Mouse (Mus musculus): Measurements from ENCODE around the gene Unc119b. TPM values are rescaled to one million over a fixed set of nuclear protein-coding genes. Genes with fewer than 3 reads are reported as not detected.
A peak's percentile ranks its signal among the peaks of the same experiment; 100 is the strongest.
"Not testable (repeated sequence)": the region's sequence is repeated elsewhere in the genome, so short reads cannot be mapped to it uniquely, and the experiment has no call there.

Unc119b gene
- total and polyA plus RNA-seq, 3 experiments, result 12.5 to 32.8 (median 14.3) TPM

GRCm38 (mm10) chr5:115155156-115155631 is 20.4 kb upstream of the Unc119b start:
- no peak for DNase-seq (ENCODE audit: low spot score)
- Histone ChIP-seq H3K4me1 (ENCODE audit: insufficient read depth, low read depth, low read length) (peaks cover 81% of the 10 kb centered on the region), H3K9me3 (replicated peaks) (no peaks in the 10 kb centered on the region), H3K36me3 (replicated peaks) (peaks cover 60% of the 10 kb centered on the region), H3K27me3 (ENCODE audit: insufficient read depth, low read length) (no peaks in the 10 kb centered on the region), H3K4me3 (ENCODE audit: low read depth, low read length) (peak overlapping the region; percentile 97)
- ATAC-seq (ENCODE audit: extremely low read depth, insufficient number of reproducible peaks, low FRiP score, poor library complexity, severe bottlenecking), result no peak
- TF ChIP-seq TAL1 (conservative IDR thresholded peaks at IDR 0.05; ENCODE audit: low read depth, low read length), result no peak
- no peak for TF ChIP-seq POLR2AphosphoS5 (IDR thresholded peaks at IDR 0.05; ENCODE audit: insufficient replicate concordance, low read depth, low read length)
- TF ChIP-seq CTCF (IDR thresholded peaks at IDR 0.05; ENCODE audit: low read depth, low read length), result no peak
- TF ChIP-seq GATA2 (IDR thresholded peaks at IDR 0.05; ENCODE audit: borderline replicate concordance, low read depth, low read length), result no peak
- TF ChIP-seq GATA1 (IDR thresholded peaks at IDR 0.05; ENCODE audit: borderline replicate concordance, low read length), result no peak

- Histone ChIP-seq H3K9me3 (replicated peaks) (no peaks in the 10 kb centered on the region), H3K27me3 (ENCODE audit: insufficient read depth, low read length) (no peaks in the 10 kb centered on the region), H3K4me1 (ENCODE audit: insufficient read depth, low read depth, low read length) (peaks cover 83% of the 10 kb centered on the region), H3K36me3 (replicated peaks) (peaks cover 87% of the 10 kb centered on the region), H3K4me3 (ENCODE audit: low read depth, low read length) (no peak overlapping the region; the same call in 1 of the 2 replicates)
- ATAC-seq (ENCODE audit: extremely low read depth, insufficient number of reproducible peaks, low FRiP score, poor library complexity, severe bottlenecking) (no peak), DNase-seq (ENCODE audit: low spot score) (no peak)
- TF ChIP-seq GATA2 (IDR thresholded peaks at IDR 0.05; ENCODE audit: borderline replicate concordance, low read depth, low read length) (no peak), POLR2AphosphoS5 (IDR thresholded peaks at IDR 0.05; ENCODE audit: insufficient replicate concordance, low read depth, low read length) (no peak), TAL1 (conservative IDR thresholded peaks at IDR 0.05; ENCODE audit: low read depth, low read length) (no peak), GATA1 (IDR thresholded peaks at IDR 0.05; ENCODE audit: borderline replicate concordance, low read length) (no peak), CTCF (IDR thresholded peaks at IDR 0.05; ENCODE audit: low read depth, low read length) (no peak)
Observed at GRCm38 (mm10) chr5:115152132-115152956, 17.6 kb upstream of the Unc119b start.

GRCm38 (mm10) chr5:115151457-115151856 is 16.7 kb upstream of the Unc119b start:
- H3K36me3 ChIP-seq (replicated peaks), result peaks cover 93% of the 10 kb centered on the region
- peak overlapping the region; percentile 33; the same call in 1 of the 2 replicates for H3K4me3 ChIP-seq (ENCODE audit: low read depth, low read length)
- H3K9me3 ChIP-seq (replicated peaks), result no peaks in the 10 kb centered on the region
- H3K27me3 ChIP-seq (ENCODE audit: insufficient read depth, low read length), result no peaks in the 10 kb centered on the region
- TF ChIP-seq CTCF (IDR thresholded peaks at IDR 0.05; ENCODE audit: low read depth, low read length) (no peak), GATA2 (IDR thresholded peaks at IDR 0.05; ENCODE audit: borderline replicate concordance, low read depth, low read length) (no peak), GATA1 (IDR thresholded peaks at IDR 0.05; ENCODE audit: borderline replicate concordance, low read length) (no peak), TAL1 (conservative IDR thresholded peaks at IDR 0.05; ENCODE audit: low read depth, low read length) (no peak), POLR2AphosphoS5 (IDR thresholded peaks at IDR 0.05; ENCODE audit: insufficient replicate concordance, low read depth, low read length) (no peak)
- ATAC-seq (ENCODE audit: extremely low read depth, insufficient number of reproducible peaks, low FRiP score, poor library complexity, severe bottlenecking), result no peak
- DNase-seq (ENCODE audit: low spot score), result no peak
- H3K4me1 ChIP-seq (ENCODE audit: insufficient read depth, low read depth, low read length), result peaks cover 89% of the 10 kb centered on the region

GRCm38 (mm10) chr5:115150991-115151390 is 16.2 kb upstream of the Unc119b start:
- Histone ChIP-seq H3K4me3 (ENCODE audit: low read depth, low read length) (no peak overlapping the region), H3K27me3 (ENCODE audit: insufficient read depth, low read length) (no peaks in the 10 kb centered on the region), H3K4me1 (ENCODE audit: insufficient read depth, low read depth, low read length) (peaks cover 88% of the 10 kb centered on the region), H3K9me3 (replicated peaks) (no peaks in the 10 kb centered on the region), H3K36me3 (replicated peaks) (peaks cover 95% of the 10 kb centered on the region)
- DNase-seq (ENCODE audit: low spot score) (no peak), ATAC-seq (ENCODE audit: extremely low read depth, insufficient number of reproducible peaks, low FRiP score, poor library complexity, severe bottlenecking) (no peak)
- TF ChIP-seq CTCF (IDR thresholded peaks at IDR 0.05; ENCODE audit: low read depth, low read length), result no peak

GRCm38 (mm10) chr5:115149675-115150459 is 15.1 kb upstream of the Unc119b start:
- ATAC-seq (ENCODE audit: extremely low read depth, insufficient number of reproducible peaks, low FRiP score, poor library complexity, severe bottlenecking) (no peak), DNase-seq (ENCODE audit: low spot score) (no peak)
- Histone ChIP-seq H3K4me3 (ENCODE audit: low read depth, low read length) (no peak overlapping the region), H3K4me1 (ENCODE audit: insufficient read depth, low read depth, low read length) (peaks cover 84% of the 10 kb centered on the region), H3K36me3 (replicated peaks) (peaks cover 97% of the 10 kb centered on the region), H3K27me3 (ENCODE audit: insufficient read depth, low read length) (no peaks in the 10 kb centered on the region), H3K9me3 (replicated peaks) (no peaks in the 10 kb centered on the region)
- TF ChIP-seq POLR2AphosphoS5 (IDR thresholded peaks at IDR 0.05; ENCODE audit: insufficient replicate concordance, low read depth, low read length), result no peak
- no peak for TF ChIP-seq GATA2 (IDR thresholded peaks at IDR 0.05; ENCODE audit: borderline replicate concordance, low read depth, low read length)
- TF ChIP-seq TAL1 (conservative IDR thresholded peaks at IDR 0.05; ENCODE audit: low read depth, low read length), result no peak

- not testable (repeated sequence) for H3K9me3 ChIP-seq (replicated peaks); H3K27me3 ChIP-seq (ENCODE audit: insufficient read depth, low read length); ATAC-seq (ENCODE audit: extremely low read depth, insufficient number of reproducible peaks, low FRiP score, poor library complexity, severe bottlenecking); H3K4me3 ChIP-seq (ENCODE audit: low read depth, low read length); DNase-seq (ENCODE audit: low spot score)
- Histone ChIP-seq H3K36me3 (replicated peaks) (peaks cover 98% of the 10 kb centered on the region), H3K4me1 (ENCODE audit: insufficient read depth, low read depth, low read length) (peaks cover 80% of the 10 kb centered on the region)
Observed at GRCm38 (mm10) chr5:115148872-115149271, 14.1 kb upstream of the Unc119b start.

All from G1E (cell line).